Mouse (Mus musculus): ENCODE measurements around the gene Psmd3. TPM values are rescaled to one million over a fixed set of nuclear protein-coding genes. Genes with fewer than 3 reads are reported as not detected.
A peak's percentile ranks its signal among the peaks of the same experiment; 100 is the strongest.
"Not testable (repeated sequence)": the region's sequence is repeated elsewhere in the genome, so short reads cannot be mapped to it uniquely, and the experiment has no call there.

Gene Psmd3
- total RNA-seq (2021) = 100 to 1,000 TPM; 129 to 132 TPM

DNA sequence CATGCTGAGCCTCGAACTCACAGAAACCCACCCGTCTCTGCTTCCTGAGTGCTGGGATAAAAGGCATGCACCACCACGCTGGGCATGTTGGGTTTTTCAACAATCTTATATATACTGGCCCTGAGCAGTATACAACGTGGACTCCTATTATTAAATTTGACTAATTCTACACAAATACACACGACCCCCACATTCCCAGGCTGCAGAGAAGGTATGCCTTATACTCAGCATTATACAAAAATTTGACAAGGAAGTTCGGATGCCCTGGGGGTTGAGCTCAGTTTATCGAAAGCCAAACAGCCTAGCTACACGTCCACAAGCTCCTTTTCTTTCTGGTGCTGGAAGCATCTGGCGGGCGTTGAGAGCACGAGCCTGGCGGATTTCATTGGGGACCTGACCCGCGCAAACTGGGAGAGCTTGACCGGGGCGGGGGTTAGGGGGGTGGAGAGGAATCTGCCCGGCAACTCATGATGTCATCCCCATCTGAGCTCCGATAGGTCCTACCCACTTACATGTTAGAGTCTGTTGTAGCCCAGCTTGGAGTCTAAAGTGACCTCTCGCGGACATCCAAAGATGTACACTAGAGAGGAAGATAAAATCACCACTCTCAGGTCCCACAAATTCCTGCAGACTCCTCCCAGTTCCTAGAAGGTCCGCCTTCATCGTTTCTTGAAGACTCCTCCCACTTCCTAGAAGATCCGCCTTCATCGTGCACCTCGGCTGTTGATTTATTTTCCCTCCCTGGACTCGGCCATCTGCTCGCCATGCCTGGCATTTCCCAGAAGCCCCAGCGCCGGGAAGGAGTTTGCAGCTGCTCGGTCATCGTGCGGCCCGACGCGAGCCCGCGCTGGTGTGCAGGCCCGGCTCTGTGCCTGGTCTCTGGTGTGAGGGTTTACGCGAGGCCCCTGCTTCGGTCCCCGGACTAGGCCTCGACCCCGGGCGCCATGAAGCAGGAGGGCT is at the start of gene Psmd3:
Gene Psmd3, plus strand, starts transcription at position 769 of the 960 bp plus-strand sequence.
- intact Hi-C loops (cut with DNase I) = no loop called here

DNA sequence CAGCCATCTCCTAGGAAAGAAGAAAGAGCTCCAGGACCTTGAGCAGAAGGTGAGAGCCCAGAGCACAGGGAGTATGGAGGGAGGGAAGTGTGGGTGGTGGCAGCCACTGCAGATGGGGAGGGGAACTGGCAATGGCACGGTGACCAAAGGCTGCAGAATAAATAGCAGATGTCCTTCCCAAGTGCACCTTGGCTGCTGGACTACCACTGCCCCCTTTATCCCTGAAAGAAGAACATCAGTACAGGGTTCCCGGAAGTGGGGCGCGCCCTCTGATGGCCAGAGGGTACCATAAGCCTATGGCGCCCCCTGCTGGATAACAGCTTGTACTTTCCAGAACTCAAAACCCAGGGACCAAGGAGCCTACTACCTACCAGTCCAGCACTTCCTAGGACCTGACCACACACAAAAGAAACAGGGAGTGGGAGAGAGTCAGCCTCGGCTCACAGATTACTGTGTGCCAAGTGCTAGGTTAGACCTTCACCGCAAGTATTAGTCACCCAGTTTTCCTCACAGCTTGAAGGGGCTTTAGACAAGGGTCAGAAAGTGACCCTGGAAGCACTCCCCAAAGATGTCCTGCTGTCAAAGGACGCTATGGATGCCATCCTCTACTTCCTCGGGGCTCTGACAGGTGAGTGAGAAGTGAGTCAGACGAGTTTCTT is 46.9 kb upstream of the Psmd3 start:
- intact Hi-C loops (cut with DNase I); DNase-seq (ENCODE audit: low spot score in 2 of 2): not testable (repeated sequence)

More for the DNA sequence above, at the start of gene Psmd3:
- peak; percentile 97 to 99 for DNase-seq (ENCODE audit: low spot score in 2 of 2)

DNA sequence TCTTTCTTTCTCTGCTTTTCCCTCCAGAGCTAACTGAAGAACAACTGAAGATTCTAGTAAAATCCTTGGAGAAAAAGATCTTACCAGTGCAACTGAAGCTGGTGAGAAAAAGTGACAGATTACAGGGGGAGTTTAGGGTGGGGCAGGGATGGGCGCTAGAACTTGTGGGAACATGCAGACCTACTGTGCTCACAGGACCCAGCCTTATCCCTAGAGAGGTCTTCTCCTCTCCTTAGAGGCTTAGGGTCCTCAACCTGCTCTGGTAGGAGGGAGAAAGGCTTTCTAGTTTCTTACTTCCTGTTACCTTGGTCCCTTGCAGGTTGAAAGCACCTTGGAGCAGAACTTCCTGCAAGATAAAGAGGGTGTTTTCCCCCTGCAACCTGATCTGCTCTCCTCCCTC is 44.9 kb upstream of the Psmd3 start:
- DNase-seq (ENCODE audit: low spot score in 2 of 2) = no peak
- intact Hi-C loops (cut with DNase I) = loop anchor here (1.0 kb wide), 1 partner anchor 32 kb away; no protein-coding TSS in a partner anchor

- DNase-seq (ENCODE audit: low spot score in 2 of 2) = no peak
- intact Hi-C loops (cut with DNase I) = loop anchor here (5.0 kb wide), 1 partner anchor 158 kb away; no protein-coding TSS in a partner anchor
These were observed 42.3 kb upstream of the Psmd3 start for GRCm38 (mm10) chr11:98640091-98640490.

DNA sequence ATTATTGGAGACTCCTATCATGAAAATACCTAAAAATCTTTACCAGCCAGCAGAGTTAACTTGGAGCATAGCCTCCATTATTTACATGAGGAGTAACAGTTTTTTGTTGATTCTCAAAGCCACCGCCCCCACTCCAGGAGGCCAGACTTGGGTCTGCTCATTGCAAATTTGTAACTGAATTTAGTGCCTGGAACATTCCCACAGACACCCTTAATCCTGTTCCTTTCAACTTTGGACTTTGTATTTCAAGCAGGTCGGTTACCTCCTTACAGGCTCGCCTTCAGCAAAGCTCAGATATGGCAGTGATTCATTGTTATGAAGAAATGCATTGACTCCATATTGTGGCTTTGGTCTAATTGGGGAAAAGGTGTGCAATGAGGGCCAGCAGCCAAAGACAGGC is 37.6 kb upstream of the Psmd3 start:
- DNase-seq (ENCODE audit: low spot score in 2 of 2) = no peak
- intact Hi-C loops (cut with DNase I) = loop anchor here (5.0 kb wide), 1 partner anchor 162 kb away; no protein-coding TSS in a partner anchor

DNA sequence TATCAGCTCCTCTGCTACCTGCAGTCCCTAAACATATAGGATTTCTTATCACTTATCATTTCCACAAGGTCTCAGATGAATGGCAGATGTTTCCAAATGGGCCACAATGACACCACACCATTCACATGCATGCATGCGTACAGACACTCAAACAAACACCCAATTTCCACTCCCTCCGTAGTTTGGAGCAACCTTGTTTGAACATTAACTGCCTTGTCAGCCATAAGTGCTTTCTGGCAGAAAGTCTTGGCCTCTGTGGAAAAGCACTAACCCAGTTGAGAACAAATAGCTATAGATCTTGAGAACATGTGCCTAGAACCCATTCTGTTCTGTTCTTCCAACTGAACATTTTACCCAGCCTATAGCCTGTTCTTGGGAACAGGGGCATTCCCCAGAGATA is 36.4 kb upstream of the Psmd3 start:
- DNase-seq (ENCODE audit: low spot score in 2 of 2) = no peak
- intact Hi-C loops (cut with DNase I) = no loop called here

- intact Hi-C loops (cut with DNase I) = no loop called here
- DNase-seq (ENCODE audit: low spot score in 2 of 2) = no peak
These were observed 35.9 kb upstream of the Psmd3 start, which contains the start of gene Gsdma2 for GRCm38 (mm10) chr11:98646459-98646858. Gsdma2 (plus strand) TSS chr11:98646759.

DNA sequence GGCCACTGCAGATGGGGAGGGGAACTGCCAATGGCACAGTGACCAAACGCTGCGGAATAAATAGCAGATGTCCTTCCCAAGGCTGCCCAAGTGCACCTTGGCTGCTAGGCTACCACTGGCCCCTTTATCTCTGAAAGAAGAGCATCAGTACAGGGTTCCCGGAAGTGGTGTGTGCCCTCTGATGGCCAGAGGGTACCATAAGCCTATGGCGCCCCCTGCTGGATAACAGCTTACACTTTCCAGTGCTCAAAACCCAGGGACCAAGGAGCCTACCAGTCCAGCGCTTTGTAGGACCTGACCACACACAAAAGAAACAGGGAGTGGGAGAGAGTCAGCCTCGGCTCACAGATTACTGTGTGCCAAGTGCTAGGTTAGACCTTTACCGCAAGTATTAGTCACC is 27.3 kb upstream of the Psmd3 start:
- DNase-seq (ENCODE audit: low spot score in 2 of 2) = peak in 1 of 2 experiments; percentile 3
- intact Hi-C loops (cut with DNase I) = loop anchor here (1.0 to 5.0 kb wide), 2 partner anchors 21 to 48 kb away; no protein-coding TSS in a partner anchor

GRCm38 (mm10) chr11:98660517-98660916 is 21.8 kb upstream of the Psmd3 start:
- DNase-seq (ENCODE audit: low spot score in 2 of 2) = peak; percentile 44 to 77
- intact Hi-C loops (cut with DNase I) = no loop called here

- no peak for DNase-seq (ENCODE audit: low spot score in 2 of 2)
- intact Hi-C loops (cut with DNase I) = no loop called here
These were observed 18.3 kb upstream of the Psmd3 start, which contains the start of gene Gsdma for GRCm38 (mm10) chr11:98664091-98664490. Gsdma (plus strand) TSS chr11:98664351.

GRCm38 (mm10) chr11:98668984-98669383 is 13.4 kb upstream of the Psmd3 start:
- intact Hi-C loops (cut with DNase I) = no loop called here
- no peak for DNase-seq (ENCODE audit: low spot score in 2 of 2)

DNA sequence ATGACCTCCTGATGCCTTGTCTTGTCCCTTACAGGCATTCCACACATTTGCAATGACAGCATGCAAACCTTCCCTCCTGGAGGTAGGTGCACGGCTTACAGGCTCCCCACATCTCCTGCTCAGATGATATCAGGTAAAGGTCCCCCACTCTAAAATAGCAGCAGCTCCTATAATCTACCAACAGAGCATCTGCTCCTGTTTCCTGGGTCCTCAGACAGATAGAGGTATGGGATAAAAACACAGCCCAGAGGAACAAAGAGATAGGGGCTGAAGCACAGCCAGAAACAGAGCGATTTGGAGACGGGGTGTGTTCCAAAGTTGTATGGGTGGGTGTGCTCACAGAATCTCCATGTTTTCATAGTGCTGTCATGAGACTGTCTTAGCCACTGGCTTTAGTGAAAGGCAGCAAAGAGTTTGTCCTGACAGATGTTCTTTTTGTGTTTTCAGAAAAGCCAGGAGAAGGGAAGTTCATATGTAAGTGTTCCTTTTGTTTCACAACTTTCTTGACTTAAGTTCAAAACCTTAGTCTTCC is 11.0 kb upstream of the Psmd3 start:
- intact Hi-C loops (cut with DNase I) = no loop called here
- no peak for DNase-seq (ENCODE audit: low spot score in 2 of 2)

DNA sequence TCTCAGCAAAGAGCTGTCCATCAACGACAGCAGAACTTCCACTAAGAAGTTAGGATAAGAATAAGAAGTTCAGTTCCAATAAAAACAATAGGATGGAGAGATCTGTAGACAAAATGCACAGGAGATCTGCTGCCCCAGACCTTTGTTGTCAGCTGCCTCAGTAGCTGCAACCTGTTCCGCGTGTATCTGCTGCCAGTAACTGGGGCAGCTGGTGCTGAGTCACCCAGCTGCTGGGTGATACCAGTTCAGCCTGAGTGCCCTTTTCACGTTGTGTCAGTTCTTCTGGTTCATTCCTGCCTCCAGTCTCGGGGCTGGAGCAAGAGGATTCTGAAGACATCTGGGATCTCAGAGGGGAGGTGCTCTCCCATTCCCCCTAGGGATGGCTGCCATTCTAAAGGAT is 10.5 kb upstream of the Psmd3 start:
- DNase-seq (ENCODE audit: low spot score in 2 of 2) = no peak
- intact Hi-C loops (cut with DNase I) = no loop called here

DNA sequence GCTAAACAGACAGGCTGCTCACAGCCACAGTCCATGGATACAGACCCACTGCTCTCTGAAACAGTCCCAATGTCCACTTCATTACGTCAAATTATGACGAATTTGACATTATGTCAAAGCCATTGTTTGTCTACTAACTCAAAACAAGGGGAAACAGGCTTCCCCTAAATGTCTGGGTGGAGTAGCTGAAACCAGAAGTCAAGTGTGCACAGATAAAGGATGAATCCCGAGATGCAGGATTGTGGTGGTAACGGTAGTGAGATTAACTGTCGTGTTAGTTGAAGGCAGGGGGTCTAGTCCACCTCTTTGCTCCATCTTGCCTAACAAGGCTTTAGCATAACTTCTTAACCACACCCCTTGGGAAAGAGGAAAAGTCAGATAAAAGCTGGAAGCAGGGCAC is 9.9 kb upstream of the Psmd3 start:
- DNase-seq (ENCODE audit: low spot score in 2 of 2) = no peak
- intact Hi-C loops (cut with DNase I) = no loop called here

DNA sequence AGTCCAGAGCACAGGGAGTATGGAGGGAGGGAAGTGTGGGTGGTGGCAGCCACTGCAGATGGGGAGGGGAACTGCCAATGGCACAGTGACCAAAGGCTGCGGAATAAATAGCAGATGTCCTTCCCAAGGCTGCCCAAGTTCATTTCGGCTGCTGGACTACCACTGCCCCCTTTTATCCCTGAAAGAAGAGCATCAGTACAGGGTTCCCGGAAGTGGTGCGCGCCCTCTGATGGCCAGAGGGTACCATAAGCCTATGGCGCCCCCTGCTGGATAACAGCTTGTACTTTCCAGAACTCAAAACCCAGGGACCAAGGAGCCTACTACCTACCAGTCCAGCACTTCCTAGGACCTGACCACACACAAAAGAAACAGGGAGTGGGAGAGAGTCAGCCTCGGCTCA is 9.2 kb upstream of the Psmd3 start:
- intact Hi-C loops (cut with DNase I) = not testable (repeated sequence)
- peak; percentile 42 to 66 for DNase-seq (ENCODE audit: low spot score in 2 of 2)

- DNase-seq (ENCODE audit: low spot score in 2 of 2) = no peak
- intact Hi-C loops (cut with DNase I) = no loop called here
These were observed 6.5 kb upstream of the Psmd3 start for GRCm38 (mm10) chr11:98675829-98676363.

GRCm38 (mm10) chr11:98680023-98680422 is 2.3 kb upstream of the Psmd3 start:
- DNase-seq (ENCODE audit: low spot score in 2 of 2) = no peak
- intact Hi-C loops (cut with DNase I) = no loop called here

DNA sequence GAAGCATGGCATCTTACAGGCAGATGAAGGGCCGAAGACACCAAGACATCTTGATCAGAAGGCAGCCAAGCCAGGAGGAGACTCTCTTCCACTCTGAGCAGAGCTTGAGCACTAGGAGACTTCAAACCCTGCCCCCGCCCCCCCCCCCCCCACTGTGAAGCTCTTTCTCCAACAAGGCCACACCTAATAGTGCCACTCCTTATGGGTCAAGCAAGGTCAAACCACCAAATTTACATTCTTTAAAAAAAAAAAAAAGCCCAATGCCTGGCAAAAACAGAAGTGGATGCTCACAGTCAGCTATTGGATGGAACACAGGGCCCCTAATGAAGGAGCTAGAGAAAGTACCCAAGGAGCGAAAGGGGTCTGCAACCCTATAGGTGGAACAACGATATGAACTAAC is 1.8 kb upstream of the Psmd3 start:
- intact Hi-C loops (cut with DNase I); DNase-seq (ENCODE audit: low spot score in 2 of 2): not testable (repeated sequence)

DNA sequence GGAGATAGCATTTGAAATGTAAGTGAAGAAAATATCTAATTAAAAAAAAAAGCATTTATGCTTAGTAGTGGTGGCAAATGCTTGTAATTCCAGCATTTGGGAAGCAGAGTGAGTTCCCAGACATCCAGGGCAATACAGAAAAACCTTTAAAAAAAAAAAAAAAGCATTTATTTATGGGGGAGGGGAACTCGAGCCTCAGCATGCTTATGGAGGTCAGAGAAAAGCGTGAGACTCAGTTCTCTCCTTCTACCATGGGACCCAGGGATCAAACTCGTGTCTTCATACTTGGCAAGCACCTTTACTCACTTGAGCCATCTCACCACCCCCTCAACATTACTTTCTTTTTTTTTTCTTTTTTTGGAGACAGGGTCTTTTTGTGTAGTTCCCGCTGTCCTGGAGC is 1.2 kb upstream of the Psmd3 start:
- intact Hi-C loops (cut with DNase I) = no loop called here
- DNase-seq (ENCODE audit: low spot score in 2 of 2) = no peak

- DNase-seq (ENCODE audit: low spot score in 2 of 2) = no peak
- intact Hi-C loops (cut with DNase I) = no loop called here
These were observed 457 bp downstream of the Psmd3 start for GRCm38 (mm10) chr11:98682811-98683210.

Data from left cerebral cortex, postnatal 25 days (tissue).